Mouse (Mus musculus) MEL (cell line): ENCODE results near the gene Rhoj. TPM values are rescaled to one million over a fixed set of nuclear protein-coding genes. Genes with fewer than 3 reads are reported as not detected.

Experiments used
- DNase-seq: peaks from one replicate; pipeline ENCODE4 v3.0.0; 2011; ENCODE audit warnings: low read depth, low spot score
- H3K27ac ChIP-seq: 2 replicates; pipeline ENCODE4 v1.5.1; 2012; ENCODE audit warnings: low read depth, mild to moderate bottlenecking, control low read depth, low read length, moderate library complexity; ENCODE audit not compliant: control insufficient read depth
- H3K27me3 ChIP-seq, 2 experiments: fragments of 150-350 bp in 1 of 2; sonication (generic) in 1 of 2; 2 replicates each; pipeline ENCODE4 v1.6.1; 2012; ENCODE audit warnings: low read length in 2 of 2, mild to moderate bottlenecking in 2 of 2, improper control_type of control experiment in 1 of 2, moderate library complexity in 1 of 2; ENCODE audit not compliant: insufficient read depth in 2 of 2, control insufficient read depth in 1 of 2
- H3K36me3 ChIP-seq, 2 experiments: 2 replicates each; pipeline ENCODE4 v1.6.1; 2012 to 2014; ENCODE audit warnings: low read length in 2 of 2, improper control_type of control experiment in 1 of 2, inconsistent platforms in 1 of 2, mild to moderate bottlenecking in 1 of 2; ENCODE audit not compliant: insufficient read depth in 2 of 2, control insufficient read depth in 1 of 2
- H3K4me1 ChIP-seq, 2 experiments: fragments of 150-350 bp in 1 of 2; sonication (generic) in 1 of 2; 2 replicates each; pipeline ENCODE4 v1.6.1; 2012; ENCODE audit warnings: low read length in 2 of 2, improper control_type of control experiment in 1 of 2, mild to moderate bottlenecking in 1 of 2; ENCODE audit not compliant: insufficient read depth in 2 of 2, control insufficient read depth in 1 of 2
- H3K4me3 ChIP-seq, 2 experiments: fragments of 150-350 bp in 1 of 2; sonication (generic) in 1 of 2; 2 replicates each; pipeline ENCODE4 v1.5.1; 2012; ENCODE audit warnings: low read depth in 2 of 2, low read length in 2 of 2, mild to moderate bottlenecking in 2 of 2, moderate library complexity in 2 of 2, control low read depth in 1 of 2, improper control_type of control experiment in 1 of 2; ENCODE audit not compliant: control insufficient read depth in 1 of 2, insufficient read depth in 1 of 2
- H3K79me2 ChIP-seq: 2 replicates; pipeline ENCODE4 v1.6.1; 2012; ENCODE audit warnings: mild to moderate bottlenecking, low read length, moderate library complexity; ENCODE audit not compliant: control insufficient read depth, poor library complexity, insufficient read depth
- H3K9ac ChIP-seq: 2 replicates; pipeline ENCODE4 v1.6.1; 2012; ENCODE audit warnings: low read depth, mild to moderate bottlenecking, control low read depth, low read length, moderate library complexity; ENCODE audit not compliant: control insufficient read depth, poor library complexity, severe bottlenecking
- H3K9me3 ChIP-seq: fragments of 150-350 bp; sonication (generic); replicated peaks from 2 replicates; pipeline ENCODE4 v1.6.1; 2012; ENCODE audit warnings: mild to moderate bottlenecking, low read length, improper control_type of control experiment, moderate library complexity; ENCODE audit not compliant: insufficient read depth
- BHLHE40 ChIP-seq: IDR thresholded peaks from 2 replicates; pipeline ENCODE4 v1.6.1; 2012; ENCODE audit warnings: low read depth, mild to moderate bottlenecking, inconsistent platforms, low read length, improper control_type of control experiment, borderline replicate concordance
- CHD1 ChIP-seq: IDR thresholded peaks from 2 replicates; pipeline ENCODE4 v1.6.1; 2012; ENCODE audit warnings: low read depth, mild to moderate bottlenecking, inconsistent platforms, low read length, improper control_type of control experiment
- CHD2 ChIP-seq: IDR thresholded peaks from 2 replicates; pipeline ENCODE4 v1.6.1; 2011; ENCODE audit warnings: low read length, improper control_type of control experiment
- CTCF ChIP-seq, 3 experiments: IDR thresholded peaks in 2 of 3; conservative IDR thresholded peaks in 1 of 3; 2 replicates each; pipeline ENCODE4 v1.5.1; 2011 to 2012; ENCODE audit warnings: low read length in 3 of 3, low read depth in 2 of 3, mild to moderate bottlenecking in 2 of 3, improper control_type of control experiment in 1 of 3, inconsistent platforms in 1 of 3, mixed read lengths in 1 of 3, moderate library complexity in 1 of 3; ENCODE audit not compliant: control insufficient read depth in 1 of 3, insufficient read depth in 1 of 3, poor library complexity in 1 of 3, severe bottlenecking in 1 of 3
- E2F4 ChIP-seq: IDR thresholded peaks from 2 replicates; pipeline ENCODE4 v1.6.1; 2011; ENCODE audit warnings: low read depth, low read length, improper control_type of control experiment, borderline replicate concordance
- ELF1 ChIP-seq: IDR thresholded peaks from 2 replicates; pipeline ENCODE4 v1.6.1; 2014; ENCODE audit warnings: low read depth, mild to moderate bottlenecking, inconsistent platforms, low read length, improper control_type of control experiment, moderate library complexity
- EP300 ChIP-seq, 2 experiments: IDR thresholded peaks; 2 replicates each; pipeline ENCODE4 v1.6.1; 2011; ENCODE audit warnings: improper control_type of control experiment in 2 of 2, low read length in 2 of 2, low read depth in 1 of 2, mild to moderate bottlenecking in 1 of 2
- ETS1 ChIP-seq: IDR thresholded peaks from 2 replicates; pipeline ENCODE4 v1.6.1; 2012; ENCODE audit warnings: low read depth, mild to moderate bottlenecking, inconsistent platforms, low read length, improper control_type of control experiment, moderate library complexity
- HCFC1 ChIP-seq: IDR thresholded peaks from 2 replicates; pipeline ENCODE4 v1.6.1; 2012; ENCODE audit warnings: low read depth, mild to moderate bottlenecking, inconsistent platforms, low read length, improper control_type of control experiment, moderate library complexity
- JUND ChIP-seq: IDR thresholded peaks from 2 replicates; pipeline ENCODE4 v1.6.1; 2011; ENCODE audit warnings: low read depth, mild to moderate bottlenecking, improper control_type of control experiment, low read length
- MEF2A ChIP-seq: IDR thresholded peaks from 2 replicates; pipeline ENCODE4 v1.6.1; 2014; ENCODE audit warnings: low read depth, mild to moderate bottlenecking, inconsistent platforms, low read length, improper control_type of control experiment; ENCODE audit not compliant: poor library complexity, insufficient replicate concordance, severe bottlenecking; ENCODE audit errors: extremely low read depth
- NELFE ChIP-seq: IDR thresholded peaks from 2 replicates; pipeline ENCODE4 v1.6.1; 2011; ENCODE audit warnings: low read depth, low read length, improper control_type of control experiment
- NRF1 ChIP-seq: IDR thresholded peaks from 2 replicates; pipeline ENCODE4 v1.6.1; 2014; ENCODE audit warnings: low read depth, mild to moderate bottlenecking, inconsistent platforms, low read length, improper control_type of control experiment, moderate library complexity; ENCODE audit not compliant: poor library complexity, insufficient read depth, severe bottlenecking
- POLR2A ChIP-seq, 2 experiments: IDR thresholded peaks; 2 replicates each; pipeline ENCODE4 v1.6.1; 2011 to 2012; ENCODE audit warnings: low read length in 2 of 2, mild to moderate bottlenecking in 2 of 2, control low read depth in 1 of 2, improper control_type of control experiment in 1 of 2, low read depth in 1 of 2, moderate library complexity in 1 of 2; ENCODE audit not compliant: control insufficient read depth in 1 of 2, insufficient read depth in 1 of 2, poor library complexity in 1 of 2
- POLR2AphosphoS2 ChIP-seq: IDR thresholded peaks from 2 replicates; pipeline ENCODE4 v1.6.1; 2011; ENCODE audit warnings: low read length, improper control_type of control experiment
- POLR2AphosphoS5 ChIP-seq: IDR thresholded peaks from 2 replicates; pipeline ENCODE4 v1.6.1; 2012; ENCODE audit warnings: low read depth, borderline replicate concordance, mild to moderate bottlenecking, inconsistent platforms, low read length, moderate library complexity, mixed read lengths
- RAD21 ChIP-seq: IDR thresholded peaks from 2 replicates; pipeline ENCODE4 v1.6.1; 2011; ENCODE audit warnings: mild to moderate bottlenecking, low read depth, low read length, improper control_type of control experiment
- RCOR1 ChIP-seq: IDR thresholded peaks from 2 replicates; pipeline ENCODE4 v1.6.1; 2012; ENCODE audit warnings: low read depth, mild to moderate bottlenecking, inconsistent platforms, low read length, improper control_type of control experiment
- SIN3A ChIP-seq: IDR thresholded peaks from 2 replicates; pipeline ENCODE4 v1.6.1; 2012; ENCODE audit warnings: low read length, improper control_type of control experiment, inconsistent platforms
- SMC3 ChIP-seq: IDR thresholded peaks from 2 replicates; pipeline ENCODE4 v1.6.1; 2011; ENCODE audit warnings: low read depth, low read length, improper control_type of control experiment
- TAL1 ChIP-seq: IDR thresholded peaks from 2 replicates; pipeline ENCODE4 v1.6.1; 2012; ENCODE audit warnings: mild to moderate bottlenecking, inconsistent platforms, low read length, moderate library complexity, mixed read lengths
- TBP ChIP-seq: IDR thresholded peaks from 2 replicates; pipeline ENCODE4 v1.8.0; 2011; ENCODE audit warnings: low read depth, low read length, improper control_type of control experiment
- TCF12 ChIP-seq: IDR thresholded peaks from 2 replicates; pipeline ENCODE4 v1.6.1; 2014; ENCODE audit warnings: low read depth, mild to moderate bottlenecking, inconsistent platforms, low read length, improper control_type of control experiment, moderate library complexity
- USF1 ChIP-seq: IDR thresholded peaks from 2 replicates; pipeline ENCODE4 v1.6.1; 2014; ENCODE audit warnings: low read depth, mild to moderate bottlenecking, inconsistent platforms, low read length, improper control_type of control experiment, moderate library complexity
- ZC3H11A ChIP-seq: IDR thresholded peaks from 2 replicates; pipeline ENCODE4 v1.6.1; 2012; ENCODE audit warnings: low read depth, mild to moderate bottlenecking, inconsistent platforms, low read length, improper control_type of control experiment
- ZKSCAN1 ChIP-seq: IDR thresholded peaks from 2 replicates; pipeline ENCODE4 v1.6.1; 2012; ENCODE audit warnings: low read depth, mild to moderate bottlenecking, inconsistent platforms, low read length, improper control_type of control experiment, moderate library complexity
- polyA plus RNA-seq, 2 experiments: library from polyadenylated mRNA; stranded (reverse) in 1 of 2; unstranded in 1 of 2; fragments of >175 nt in 1 of 2; fragments of >200 nt in 1 of 2; gene quantifications; 2 replicates each; pipeline versions ENCODE4 v1.2.1 to v1.2.4; 2012; ENCODE audit warnings: low replicate concordance in 2 of 2, low read depth in 1 of 2; ENCODE audit not compliant: insufficient read length in 2 of 2, insufficient read depth in 1 of 2, missing spikeins in 1 of 2
- total RNA-seq: library from RNA; depleted of rRNA; stranded (reverse); fragments of 300-350 nt; gene quantifications from 2 replicates; pipeline ENCODE4 v1.2.3, GENCODE M21; 2012

Gene Rhoj
- total and polyA plus RNA-seq, 3 experiments, result not detected

GRCm38 (mm10) chr12:75412964-75413363, 104.8 kb downstream of the Rhoj start:
- DNase-seq, result no peak

DNA sequence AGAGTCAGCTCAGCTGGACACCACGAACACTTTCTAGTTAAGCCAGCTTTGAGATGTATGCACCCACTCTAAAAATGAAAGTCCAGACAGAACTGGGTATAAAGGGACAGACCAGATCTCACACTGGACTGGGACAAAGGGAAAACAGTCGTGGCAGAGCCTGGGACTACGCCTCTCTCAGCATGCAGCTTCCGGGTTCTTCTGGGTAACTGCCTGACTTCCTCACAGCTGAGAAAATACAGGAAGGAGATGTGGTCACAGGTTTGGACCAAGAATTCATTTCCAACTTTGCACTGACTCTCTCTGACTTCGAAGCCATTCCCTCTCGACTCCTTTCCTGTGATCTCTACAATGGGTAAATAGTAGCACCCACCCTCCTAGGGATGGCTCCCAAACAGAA, 106.9 kb downstream of the Rhoj start:
- Histone ChIP-seq H3K9me3 (no peaks in the 10 kb centered on the region), H3K27me3 (no peaks in the 10 kb centered on the region; a peak in 1 of 4 replicates), H3K27ac (no peak overlapping the region)
- TF ChIP-seq MEF2A (no peak), SMC3 (no peak), RCOR1 (no peak), CTCF (IDR thresholded peaks at IDR 0.05 in 2 of 3, conservative IDR thresholded peaks at IDR 0.05 in 1 of 3; ENCODE audit: control insufficient read depth in 1 of 3, insufficient read depth in 1 of 3, low read depth in 2 of 3, low read length in 3 of 3, poor library complexity in 1 of 3, severe bottlenecking in 1 of 3) (no peak), HCFC1 (no peak), CHD1 (no peak), USF1 (no peak), ZKSCAN1 (no peak), TAL1 (no peak), NRF1 (no peak), EP300 (IDR thresholded peaks at IDR 0.05; ENCODE audit: low read depth in 1 of 2, low read length in 2 of 2) (no peak), TBP (no peak)
- TF ChIP-seq, all 39 proteins: peak for 0
- Histone ChIP-seq H3K36me3 (no peaks in the 10 kb centered on the region), H3K4me3 (no peak overlapping the region), H3K79me2 (no peaks in the 10 kb centered on the region), H3K9ac (no peak overlapping the region), H3K4me1 (no peaks in the 10 kb centered on the region)
- DNase-seq, result no peak

More at GRCm38 (mm10) chr12:75412964-75413363, 104.8 kb downstream of the Rhoj start:
- Histone ChIP-seq H3K36me3 (no peaks in the 10 kb centered on the region), H3K4me1 (no peaks in the 10 kb centered on the region), H3K4me3 (no peak overlapping the region), H3K27me3 (peaks cover 3% of the 10 kb centered on the region in 2 experiments; a peak in 3 of 4 replicates), H3K27ac (no peak overlapping the region)
- TF ChIP-seq TCF12 (no peak), ZC3H11A (no peak), RAD21 (no peak), SIN3A (no peak), ETS1 (no peak), CHD2 (no peak), ELF1 (no peak), POLR2AphosphoS2 (no peak), CHD1 (no peak), BHLHE40 (no peak), TBP (no peak), RCOR1 (no peak), E2F4 (no peak), NELFE (no peak), JUND (no peak), POLR2A (IDR thresholded peaks at IDR 0.05; ENCODE audit: control insufficient read depth in 1 of 2, insufficient read depth in 1 of 2, low read depth in 1 of 2, low read length in 2 of 2, poor library complexity in 1 of 2) (no peak), POLR2AphosphoS5 (no peak)
- TF ChIP-seq, all 39 proteins: peak for 0
- Histone ChIP-seq H3K9ac (no peak overlapping the region), H3K79me2 (no peaks in the 10 kb centered on the region), H3K9me3 (no peaks in the 10 kb centered on the region)
